Mouse (Mus musculus) cerebellum, adult 9-11 months (tissue): ENCODE data around the gene Alg11.

ENCODE experiments used
- DNase-seq: peaks from one replicate; pipeline ENCODE4 v3.0.0; 2022

The Alg11 gene

GRCm38 (mm10) chr8:22060446-22060889 is at the start of gene Alg11:
Alg11 (plus strand) TSS chr8:22060721.
- DNase-seq, result peak; percentile 99

GRCm38 (mm10) chr8:22013034-22013707 is 47.4 kb upstream of the Alg11 start:
- no peak for DNase-seq

DNA sequence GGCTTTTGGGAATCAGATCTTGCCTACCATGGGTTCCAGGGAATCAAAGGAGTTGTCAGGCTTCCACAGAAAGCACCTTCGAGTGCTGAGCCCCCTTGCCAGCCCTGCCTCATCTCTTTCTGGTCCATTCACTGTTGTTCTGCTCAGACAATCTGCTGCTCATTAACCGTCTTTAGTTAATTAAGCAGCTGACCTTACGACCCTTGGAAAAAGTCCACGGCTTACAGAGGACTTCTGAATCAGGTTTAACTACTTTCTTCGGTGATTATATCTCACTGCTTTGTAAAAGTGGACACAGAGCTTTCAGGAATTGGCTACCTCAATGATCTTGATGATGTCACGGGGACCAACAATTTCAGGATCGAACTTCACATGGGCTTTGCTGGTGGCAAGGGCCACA is 42.8 kb upstream of the Alg11 start:
- DNase-seq, result no peak

DNA sequence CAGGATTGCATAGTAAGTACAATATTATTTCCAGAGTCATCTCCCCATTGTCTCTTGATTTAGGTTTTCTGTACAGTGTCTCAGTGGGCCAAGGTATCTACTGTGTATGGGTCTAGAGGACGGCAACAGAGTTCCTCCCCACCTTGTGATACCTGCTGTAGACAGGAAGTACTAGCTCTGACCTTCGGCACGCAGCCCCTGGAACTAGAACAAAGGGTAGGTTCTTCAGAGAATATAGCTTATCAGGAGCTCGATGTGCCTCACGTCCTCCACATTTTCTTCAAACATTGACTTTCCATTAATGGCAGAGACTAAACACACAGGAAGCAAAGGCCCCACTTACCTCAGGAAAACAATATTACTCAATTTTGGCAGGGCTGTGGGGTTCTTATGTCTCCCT is 41.0 kb upstream of the Alg11 start:
- DNase-seq, result no peak

- DNase-seq, result no peak
Observed at GRCm38 (mm10) chr8:22022244-22022643, 38.3 kb upstream of the Alg11 start.

GRCm38 (mm10) chr8:22025241-22025640 is 35.3 kb upstream of the Alg11 start:
- DNase-seq, result no peak

GRCm38 (mm10) chr8:22028973-22029372 is 31.5 kb upstream of the Alg11 start:
- no peak for DNase-seq

GRCm38 (mm10) chr8:22030990-22031389 is 29.5 kb upstream of the Alg11 start:
- no peak for DNase-seq

DNA sequence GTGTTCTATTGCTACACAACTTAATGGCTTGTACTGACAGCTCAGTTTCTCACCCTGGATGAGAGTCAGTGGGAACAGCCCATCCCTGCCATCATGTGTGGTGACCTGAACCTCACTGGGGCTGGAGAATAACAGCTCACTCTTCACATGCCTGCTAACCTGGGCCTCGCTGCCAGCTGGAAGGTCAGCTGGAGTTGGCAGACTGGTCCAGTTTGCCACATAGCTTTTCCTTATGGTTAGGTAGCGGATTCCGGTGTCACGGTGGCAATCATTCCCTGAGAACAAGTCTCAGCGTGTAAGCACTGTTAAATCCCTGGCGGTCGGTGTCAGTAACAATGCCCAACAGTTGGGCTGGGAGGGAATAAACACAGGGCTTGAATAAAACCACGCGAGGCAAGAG is 24.4 kb upstream of the Alg11 start:
- peak; percentile 35 for DNase-seq

GRCm38 (mm10) chr8:22037022-22037421 is 23.5 kb upstream of the Alg11 start:
- DNase-seq, result no peak

DNA sequence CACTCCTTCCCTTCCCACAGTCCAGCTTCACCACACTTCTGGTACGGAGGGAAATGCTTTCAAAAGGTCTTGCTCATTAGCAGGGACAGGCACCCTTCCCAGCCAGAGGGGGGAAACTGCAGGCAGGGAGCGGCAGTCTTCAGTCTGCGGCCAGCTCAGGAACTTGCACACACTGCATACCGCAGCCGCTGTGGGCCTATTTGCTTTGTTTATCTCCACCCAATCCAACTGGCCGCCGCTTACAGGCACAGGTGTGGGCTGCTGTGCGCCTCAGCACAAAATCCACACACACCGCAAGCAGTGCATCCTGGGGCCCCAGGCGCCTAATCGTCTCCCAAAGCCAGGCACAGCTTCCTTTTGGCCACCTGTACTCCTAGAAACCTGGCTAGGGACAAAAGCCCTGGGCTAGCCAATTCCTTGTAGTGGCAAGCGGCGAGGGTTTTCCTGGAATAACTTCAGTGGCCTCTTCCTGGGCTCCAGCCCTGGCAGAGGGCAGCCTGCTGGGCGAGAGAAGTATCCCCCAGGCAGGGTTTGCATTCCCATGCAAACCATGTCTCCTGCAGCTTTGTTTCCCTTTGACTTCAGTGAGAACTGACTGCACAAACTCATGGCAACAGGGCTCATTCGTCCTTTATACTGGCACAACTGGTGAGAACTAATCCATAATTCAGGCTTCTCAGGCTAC is 20.9 kb upstream of the Alg11 start:
- DNase-seq, result no peak

DNA sequence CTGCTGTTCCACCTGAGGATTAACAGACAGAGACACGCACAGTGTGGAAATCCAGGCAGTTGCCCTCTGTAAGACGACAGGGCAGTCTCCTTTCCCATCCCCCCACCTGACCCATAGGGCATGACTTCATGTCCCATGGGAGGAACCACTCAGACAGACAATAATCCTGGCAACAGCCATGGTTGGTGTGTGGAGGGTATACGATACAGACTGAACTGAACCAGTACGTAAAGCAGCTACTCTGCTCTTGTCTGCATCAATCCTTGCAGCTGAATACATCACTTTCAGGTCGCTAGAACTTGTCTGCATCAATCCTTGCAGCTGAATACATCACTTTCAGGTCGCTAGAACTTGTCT is 20.4 kb upstream of the Alg11 start:
- DNase-seq, result no peak

- DNase-seq, result no peak
Observed at GRCm38 (mm10) chr8:22042515-22042914, 18.0 kb upstream of the Alg11 start.

- no peak for DNase-seq
Observed at GRCm38 (mm10) chr8:22043706-22044105, 16.8 kb upstream of the Alg11 start.

GRCm38 (mm10) chr8:22047699-22048464 is 12.6 kb upstream of the Alg11 start:
- peak; percentile 35 for DNase-seq

DNA sequence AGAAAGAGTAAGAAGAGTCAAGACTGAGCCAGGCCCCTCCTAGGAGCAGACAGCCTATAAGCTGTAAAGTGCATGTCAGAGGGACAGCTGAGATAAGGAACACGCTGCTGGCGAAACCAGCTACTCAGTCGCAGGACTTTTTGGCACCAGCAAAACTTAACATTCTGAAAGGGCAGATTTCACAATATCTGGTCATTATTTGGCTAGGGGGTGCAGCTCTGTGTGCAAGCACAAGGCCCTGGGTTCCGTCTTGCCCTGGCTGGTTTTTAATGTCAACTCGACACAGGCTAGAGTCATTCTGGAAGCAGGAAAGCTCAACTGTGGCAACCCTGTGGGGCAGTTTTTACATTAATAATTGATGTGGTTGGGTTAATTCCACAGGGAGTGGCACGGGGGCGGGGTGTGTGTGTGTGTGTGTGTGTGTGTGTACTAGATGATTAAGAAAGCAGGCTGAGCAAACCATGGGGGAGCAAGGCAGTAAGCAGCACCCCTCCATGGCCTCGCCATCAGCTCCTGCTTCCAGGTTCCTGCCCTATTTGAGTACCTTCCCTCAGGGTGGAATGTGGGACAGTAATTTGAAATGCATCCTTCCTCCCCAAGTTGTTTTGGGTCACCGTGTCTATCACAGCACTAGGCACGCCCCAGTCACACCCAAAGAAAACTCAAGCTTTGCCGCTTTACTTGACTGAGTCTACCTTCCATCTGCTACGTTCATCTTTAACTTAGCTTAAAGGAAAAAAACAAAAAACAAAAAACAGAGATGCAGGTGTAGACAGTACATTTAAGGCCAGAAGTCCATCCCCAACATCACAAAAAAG is 5.6 kb upstream of the Alg11 start:
- no peak for DNase-seq

DNA sequence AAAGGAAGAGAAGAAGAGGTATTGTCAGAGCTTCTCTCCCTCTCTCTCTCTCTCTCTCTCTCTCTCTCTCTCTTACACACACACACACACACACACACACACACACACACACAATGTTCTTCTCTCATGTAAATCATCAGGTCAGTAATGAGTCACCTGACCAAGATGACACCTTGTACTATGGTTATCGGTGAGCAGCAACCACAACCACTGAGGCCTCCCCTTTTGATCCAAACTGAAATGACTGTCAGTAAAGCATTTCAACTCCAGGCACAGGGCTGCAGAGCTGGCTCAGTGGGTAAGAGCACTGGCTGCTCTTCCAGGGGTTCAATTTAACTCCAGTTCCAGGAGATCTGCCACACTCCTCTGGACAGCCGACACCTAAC is 5.0 kb upstream of the Alg11 start:
- no peak for DNase-seq

- DNase-seq, result no peak
Observed at GRCm38 (mm10) chr8:22056850-22057249, 3.7 kb upstream of the Alg11 start.

DNA sequence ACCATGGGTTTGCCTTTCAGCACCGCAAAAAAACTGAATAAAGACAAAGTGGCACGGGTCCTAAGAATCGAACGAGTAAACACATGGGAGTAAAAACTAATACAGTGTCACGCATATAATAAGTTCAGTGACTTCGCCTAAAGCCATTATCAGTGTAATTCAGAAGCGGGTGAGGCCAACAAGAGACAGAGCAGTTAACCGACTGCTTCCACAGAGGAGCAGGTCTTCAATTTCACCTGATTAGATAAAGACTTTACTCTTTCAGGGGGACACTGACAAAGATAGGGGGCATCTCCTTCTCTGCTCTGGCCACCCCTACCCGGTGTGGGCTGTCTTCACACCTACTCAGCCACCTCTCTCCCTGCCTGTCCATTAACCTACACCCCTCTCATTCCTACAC is 2.2 kb upstream of the Alg11 start:
- no peak for DNase-seq

- no peak for DNase-seq
Observed at GRCm38 (mm10) chr8:22059153-22059738, 1.3 kb upstream of the Alg11 start.

GRCm38 (mm10) chr8:22059821-22060445 is 588 bp upstream of the Alg11 start, which contains the start of gene Atp7b:
Atp7b (minus strand) TSS chr8:22060305.
- no peak for DNase-seq

DNA sequence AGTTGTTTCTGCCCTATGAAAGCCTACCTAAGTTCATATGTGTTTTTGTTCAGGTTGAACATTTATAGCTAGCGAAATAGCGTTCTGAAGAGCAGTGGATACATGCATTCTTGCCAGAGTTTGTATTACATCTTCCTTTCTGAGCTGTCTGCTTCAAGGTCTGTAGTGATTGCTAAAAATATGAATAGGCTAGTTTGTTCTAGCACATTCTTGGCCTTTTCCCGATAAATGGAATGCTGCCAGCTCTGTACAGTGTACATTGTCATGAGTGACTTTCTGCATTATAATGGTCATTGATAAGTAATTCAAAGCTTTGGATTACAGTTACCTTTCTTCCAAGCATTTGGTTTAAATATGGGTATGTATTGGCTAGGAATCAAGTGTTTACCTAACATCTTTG is 605 bp downstream of the Alg11 start:
- DNase-seq, result peak; percentile 28
